Mouse (Mus musculus) forebrain, embryonic 16.5 days (tissue): ENCODE measurements at regions not wholly inside any gene's neighbourhood (a gene's known extent, or its start where the extent isn't known, plus 50 kb on each side); places are given as distances from the start of the nearest gene placed in this dataset.

ENCODE experiments used
- ATAC-seq: fragments of 200-750 bp; cut with Nextera tagmentation; 2 replicates; pipeline ENCODE4 v1.8.0; 2017; ENCODE audit warnings: mild to moderate bottlenecking, moderate library complexity
- H3K27ac ChIP-seq: fragments of 300-500 bp; sonication (generic); 2 replicates; pipeline ENCODE4 v1.5.1; 2014; ENCODE audit warnings: low read length, control low read depth
- H3K27me3 ChIP-seq: fragments of 300-500 bp; sonication (generic); replicated peaks from 2 replicates; pipeline ENCODE4 v1.6.1; 2014; ENCODE audit warnings: low read length; ENCODE audit not compliant: control insufficient read depth, insufficient read depth
- H3K36me3 ChIP-seq: fragments of 300-500 bp; sonication (generic); 2 replicates; pipeline ENCODE4 v1.6.1; 2014; ENCODE audit not compliant: control insufficient read depth, insufficient read depth
- H3K4me1 ChIP-seq: fragments of 300-500 bp; sonication (generic); replicated peaks from 2 replicates; pipeline ENCODE4 v1.6.1; 2014; ENCODE audit warnings: low read length; ENCODE audit not compliant: control insufficient read depth, insufficient read depth
- H3K4me2 ChIP-seq: fragments of 300-500 bp; sonication (generic); 2 replicates; pipeline ENCODE4 v1.6.1; 2014; ENCODE audit warnings: mild to moderate bottlenecking, low read length, control low read depth
- H3K4me3 ChIP-seq: fragments of 300-500 bp; sonication (generic); replicated peaks from 2 replicates; pipeline ENCODE4 v1.5.1; 2014; ENCODE audit warnings: mild to moderate bottlenecking, low read length, control low read depth
- H3K9ac ChIP-seq: fragments of 300-500 bp; sonication (generic); replicated peaks from 2 replicates; pipeline ENCODE4 v1.6.1; 2014; ENCODE audit warnings: low read depth, low read length, control low read depth
- H3K9me3 ChIP-seq: fragments of 300-500 bp; sonication (generic); 2 replicates; pipeline ENCODE4 v1.6.1; 2016; ENCODE audit warnings: low read length; ENCODE audit not compliant: control insufficient read depth
- WGBS: fragments of 180-500 bp; shearing (Covaris S2); extraction: QIAGEN DNeasy Blood & Tissue Kit; methylation state at CpG from one replicate; pipeline ENCODE4 v1.1.7; 2014; 5-methylcytosine and 5-hydroxymethylcytosine counted together

- H3K9ac ChIP-seq = no peak overlapping the region
- no peaks in the 10 kb centered on the region for H3K27me3 ChIP-seq
- ATAC-seq = no peak
- H3K27ac ChIP-seq = no peak overlapping the region
- H3K9me3 ChIP-seq = no peaks in the 10 kb centered on the region
- no peak overlapping the region for H3K4me3 ChIP-seq
- 34% methylated on average over 5 of the region's 5 CpGs for WGBS
- no peaks in the 10 kb centered on the region for H3K36me3 ChIP-seq
- H3K4me2 ChIP-seq = no peak overlapping the region
- no peaks in the 10 kb centered on the region for H3K4me1 ChIP-seq
Observed at GRCm38 (mm10) chr8:30570547-30570946, 2858.0 kb upstream of the 5930422O12Rik start.

GRCm38 (mm10) chr8:30587508-30587907, 2841.0 kb upstream of the 5930422O12Rik start:
- Histone ChIP-seq H3K4me2 (no peak overlapping the region), H3K9me3 (no peaks in the 10 kb centered on the region), H3K9ac (no peak overlapping the region), H3K36me3 (no peaks in the 10 kb centered on the region), H3K4me3 (no peak overlapping the region), H3K27me3 (no peaks in the 10 kb centered on the region), H3K4me1 (no peaks in the 10 kb centered on the region), H3K27ac (no peak overlapping the region)
- ATAC-seq = no peak
- 86% methylated on average over 5 of the region's 5 CpGs for WGBS

- Histone ChIP-seq H3K9me3 (no peaks in the 10 kb centered on the region), H3K4me1 (no peaks in the 10 kb centered on the region), H3K4me2 (no peak overlapping the region), H3K4me3 (no peak overlapping the region), H3K27me3 (no peaks in the 10 kb centered on the region), H3K9ac (no peak overlapping the region), H3K36me3 (no peaks in the 10 kb centered on the region), H3K27ac (no peak overlapping the region)
- no peak for ATAC-seq
- no CpG with 5 or more reads among the region's 1 CpGs for WGBS
Observed at GRCm38 (mm10) chr8:30602421-30602820, 2826.1 kb upstream of the 5930422O12Rik start.

GRCm38 (mm10) chr8:30630332-30630731, 2798.2 kb upstream of the 5930422O12Rik start:
- no peak overlapping the region for H3K4me2 ChIP-seq
- no peak for ATAC-seq

GRCm38 (mm10) chr8:30636791-30637190, 2791.7 kb upstream of the 5930422O12Rik start:
- no peaks in the 10 kb centered on the region for H3K4me1 ChIP-seq
- no peaks in the 10 kb centered on the region for H3K36me3 ChIP-seq
- 68% methylated on average over 2 of the region's 2 CpGs for WGBS
- no peak overlapping the region for H3K27ac ChIP-seq
- no peak overlapping the region for H3K4me2 ChIP-seq
- H3K9me3 ChIP-seq = no peaks in the 10 kb centered on the region
- H3K4me3 ChIP-seq = no peak overlapping the region
- H3K27me3 ChIP-seq = no peaks in the 10 kb centered on the region
- ATAC-seq = peak; percentile 66
- no peak overlapping the region for H3K9ac ChIP-seq

More at GRCm38 (mm10) chr8:30630332-30630731, 2798.2 kb upstream of the 5930422O12Rik start:
- no peaks in the 10 kb centered on the region for H3K9me3 ChIP-seq
- no peak overlapping the region for H3K4me3 ChIP-seq
- H3K27ac ChIP-seq = no peak overlapping the region
- H3K27me3 ChIP-seq = no peaks in the 10 kb centered on the region
- no peak overlapping the region for H3K9ac ChIP-seq
- 30% methylated on average over 5 of the region's 5 CpGs for WGBS
- no peaks in the 10 kb centered on the region for H3K4me1 ChIP-seq
- no peaks in the 10 kb centered on the region for H3K36me3 ChIP-seq

- Histone ChIP-seq H3K4me2 (no peak overlapping the region), H3K4me3 (no peak overlapping the region), H3K9ac (0 out of 2 replicates have a peak overlapping the region, but pooled peaks have one; percentile 1), H3K27me3 (no peaks in the 10 kb centered on the region), H3K36me3 (no peaks in the 10 kb centered on the region), H3K9me3 (no peaks in the 10 kb centered on the region), H3K4me1 (peaks cover 9% of the 10 kb centered on the region), H3K27ac (peak overlapping the region; percentile 67)
- WGBS = 11% methylated on average over 3 of the region's 3 CpGs
- ATAC-seq = peak; percentile 87
Observed at GRCm38 (mm10) chr8:30642866-30643690, 2785.4 kb upstream of the 5930422O12Rik start.

GRCm38 (mm10) chr8:30648497-30648896, 2780.0 kb upstream of the 5930422O12Rik start:
- Histone ChIP-seq H3K9me3 (no peaks in the 10 kb centered on the region), H3K27me3 (no peaks in the 10 kb centered on the region), H3K36me3 (no peaks in the 10 kb centered on the region), H3K4me3 (no peak overlapping the region), H3K9ac (no peak overlapping the region), H3K27ac (no peak overlapping the region; the same call in 1 of the 2 replicates), H3K4me2 (no peak overlapping the region), H3K4me1 (peaks cover 7% of the 10 kb centered on the region)
- peak; percentile 93 for ATAC-seq

- Histone ChIP-seq H3K4me2 (no peak overlapping the region), H3K27ac (peak overlapping the region; percentile 26; the same call in 1 of the 2 replicates), H3K4me1 (no peaks in the 10 kb centered on the region), H3K4me3 (no peak overlapping the region), H3K9ac (no peak overlapping the region), H3K27me3 (no peaks in the 10 kb centered on the region), H3K9me3 (no peaks in the 10 kb centered on the region), H3K36me3 (no peaks in the 10 kb centered on the region)
- WGBS = 60% methylated on average over 10 of the region's 10 CpGs
- ATAC-seq = peak; percentile 61
Observed at GRCm38 (mm10) chr8:30655749-30656241, 2772.7 kb upstream of the 5930422O12Rik start.

- H3K27ac ChIP-seq = no peak overlapping the region
- 74% methylated on average over 2 of the region's 2 CpGs for WGBS
- H3K4me1 ChIP-seq = no peaks in the 10 kb centered on the region
- no peak overlapping the region for H3K4me3 ChIP-seq
- H3K27me3 ChIP-seq = no peaks in the 10 kb centered on the region
- no peaks in the 10 kb centered on the region for H3K9me3 ChIP-seq
- H3K4me2 ChIP-seq = no peak overlapping the region
- ATAC-seq = no peak
- H3K36me3 ChIP-seq = no peaks in the 10 kb centered on the region
- no peak overlapping the region for H3K9ac ChIP-seq
Observed at GRCm38 (mm10) chr8:30661261-30661660, 2767.2 kb upstream of the 5930422O12Rik start.
